Mouse (Mus musculus): ENCODE measurements around the gene Nrde2.

Nrde2 gene

GRCm38 (mm10) chr12:100124913-100125798 lies 34.3 kb downstream of the Nrde2 start:
- peak in 1 of 2 experiments; percentile 34 for DNase-seq (ENCODE audit: low spot score in 2 of 2)

GRCm38 (mm10) chr12:100123476-100123875 lies 36.0 kb downstream of the Nrde2 start:
- DNase-seq (ENCODE audit: low spot score in 2 of 2) = no peak

- DNase-seq (ENCODE audit: low spot score in 2 of 2) = no peak
Observed at GRCm38 (mm10) chr12:100122921-100123381, 36.5 kb downstream of the Nrde2 start.

- no peak for DNase-seq (ENCODE audit: low spot score in 2 of 2)
Observed at GRCm38 (mm10) chr12:100115982-100116381, 43.5 kb downstream of the Nrde2 start.

- DNase-seq (ENCODE audit: low spot score in 2 of 2) = peak; percentile 78 to 88
Observed at GRCm38 (mm10) chr12:100109986-100110696, 49.3 kb downstream of the Nrde2 start, which contains the start of gene Psmc1. Gene Psmc1, plus strand, starts transcription at chr12:100110154.

GRCm38 (mm10) chr12:100107436-100107835 lies 52.0 kb downstream of the Nrde2 start:
- DNase-seq (ENCODE audit: low spot score in 2 of 2) = no peak

- peak; percentile 59 to 85 for DNase-seq (ENCODE audit: low spot score in 2 of 2)
Observed at GRCm38 (mm10) chr12:100106275-100106895, 53.1 kb downstream of the Nrde2 start.

GRCm38 (mm10) chr12:100104530-100104929 lies 54.9 kb downstream of the Nrde2 start:
- no peak for DNase-seq (ENCODE audit: low spot score in 2 of 2)

- no peak for DNase-seq (ENCODE audit: low spot score in 2 of 2)
Observed at GRCm38 (mm10) chr12:100101651-100102050, 57.8 kb downstream of the Nrde2 start.

GRCm38 (mm10) chr12:100100707-100101030 lies 58.8 kb downstream of the Nrde2 start:
- DNase-seq (ENCODE audit: low spot score in 2 of 2) = no peak

GRCm38 (mm10) chr12:100099971-100100706 lies 59.3 kb downstream of the Nrde2 start:
- DNase-seq (ENCODE audit: low spot score in 2 of 2) = no peak

- no peak for DNase-seq (ENCODE audit: low spot score in 2 of 2)
Observed at GRCm38 (mm10) chr12:100093046-100093445, 66.4 kb downstream of the Nrde2 start.

- DNase-seq (ENCODE audit: low spot score in 2 of 2) = no peak
Observed at GRCm38 (mm10) chr12:100090750-100091149, 68.7 kb downstream of the Nrde2 start.

- DNase-seq (ENCODE audit: low spot score in 2 of 2) = no peak
Observed at GRCm38 (mm10) chr12:100089265-100089664, 70.2 kb downstream of the Nrde2 start.

- DNase-seq (ENCODE audit: low spot score in 2 of 2) = no peak
Observed at GRCm38 (mm10) chr12:100088026-100088425, 71.4 kb downstream of the Nrde2 start.

GRCm38 (mm10) chr12:100079636-100080286 lies 79.7 kb downstream of the Nrde2 start:
- no peak for DNase-seq (ENCODE audit: low spot score in 2 of 2)

- DNase-seq (ENCODE audit: low spot score in 2 of 2) = no peak
Observed at GRCm38 (mm10) chr12:100075715-100076114, 83.7 kb downstream of the Nrde2 start.
